Mouse (Mus musculus): ENCODE data around the gene Car11. TPM values are rescaled to one million over a fixed set of nuclear protein-coding genes. Genes with fewer than 3 reads are reported as not detected.

The Car11 gene
- polyA plus RNA-seq, 1 experiment, result 0.79 TPM

- no peak for TF ChIP-seq GATA1 (IDR thresholded peaks at IDR 0.05; ENCODE audit: low read length)
Observed at GRCm38 (mm10) chr7:45748110-45748509, 48.5 kb downstream of the Car11 start.

- no peak for TF ChIP-seq GATA1 (IDR thresholded peaks at IDR 0.05; ENCODE audit: low read length)
Observed at GRCm38 (mm10) chr7:45749401-45749800, 49.8 kb downstream of the Car11 start.

- no peak for TF ChIP-seq GATA1 (IDR thresholded peaks at IDR 0.05; ENCODE audit: low read length)
Observed at GRCm38 (mm10) chr7:45750162-45750561, 50.5 kb downstream of the Car11 start.

Other genes with a start within 250 kb of the Car11 start
- gene Ftl1, start 240.0 kb upstream of the Car11 start, polyA plus RNA-seq (2012), result 11,844 and 12,759 TPM in 2 replicates
- 407 and 498 TPM in 2 replicates for gene Bax, start 232.9 kb upstream of the Car11 start, polyA plus RNA-seq (2012)
- gene Tulp2, start 218.0 kb upstream of the Car11 start, polyA plus RNA-seq (2012), result 1.7 and 2.0 TPM in 2 replicates
- gene Gm45808, start 213.0 kb upstream of the Car11 start, polyA plus RNA-seq (2012), result not detected in 2 replicates
- 0.29 and 0.49 TPM in 2 replicates for gene Dhdh, start 211.0 kb upstream of the Car11 start, polyA plus RNA-seq (2012)
- gene Nucb1, start 189.4 kb upstream of the Car11 start, polyA plus RNA-seq (2012), result 1,038 and 1,233 TPM in 2 replicates
- gene Ppp1r15a, start 173.6 kb upstream of the Car11 start, polyA plus RNA-seq (2012), result 87.1 and 135 TPM in 2 replicates
- 1.2 and 1.8 TPM in 2 replicates for gene Plekha4, start 173.5 kb upstream of the Car11 start, polyA plus RNA-seq (2012)
- gene Hsd17b14, start 144.9 kb upstream of the Car11 start, polyA plus RNA-seq (2012), result 10.6 and 11.5 TPM in 2 replicates
- gene Bcat2, start 129.7 kb upstream of the Car11 start, polyA plus RNA-seq (2012), result 83.5 and 192 TPM in 2 replicates
- not detected in 2 replicates for gene Fgf21, start 84.4 kb upstream of the Car11 start, polyA plus RNA-seq (2012)
- not detected in 2 replicates for gene Fut1, start 82.6 kb upstream of the Car11 start, polyA plus RNA-seq (2012)
- gene Izumo1, start 78.0 kb upstream of the Car11 start, polyA plus RNA-seq (2012), result 0.11 and 0.14 TPM in 2 replicates
- 1.2 and 1.6 TPM in 2 replicates for gene Rasip1, start 72.4 kb upstream of the Car11 start, polyA plus RNA-seq (2012)
- gene Mamstr, start 59.9 kb upstream of the Car11 start, polyA plus RNA-seq (2012), result not detected in 2 replicates
- gene Fut2, start 33.4 kb upstream of the Car11 start, polyA plus RNA-seq (2012), result not detected in 2 replicates
- 0.11 TPM in 1 of 2 replicates, not detected in the other for gene Ntn5, start 15.8 kb upstream of the Car11 start, polyA plus RNA-seq (2012)
- gene Sec1, start 5.4 kb upstream of the Car11 start, polyA plus RNA-seq (2012), result not detected in 2 replicates
- gene Dbp, start 5.2 kb downstream of the Car11 start, polyA plus RNA-seq (2012), result 22.4 and 28.4 TPM in 2 replicates
- gene Rpl18, start 15.6 kb downstream of the Car11 start, polyA plus RNA-seq (2012), result 18,264 and 20,873 TPM in 2 replicates
- 172 and 187 TPM in 2 replicates for gene Sphk2, start 18.2 kb downstream of the Car11 start, polyA plus RNA-seq (2012)
- gene Fam83e, start 21.4 kb downstream of the Car11 start, polyA plus RNA-seq (2012), result 1.2 TPM in 2 replicates
- not detected in 2 replicates for gene Spaca4, start 26.0 kb downstream of the Car11 start, polyA plus RNA-seq (2012)
- gene Lmtk3, start 83.9 kb downstream of the Car11 start, polyA plus RNA-seq (2012), result 0.03 and 0.04 TPM in 2 replicates
- not detected in 2 replicates for gene Sult2b1, start 84.8 kb downstream of the Car11 start, polyA plus RNA-seq (2012)
- 117 and 133 TPM in 2 replicates for gene Cyth2, start 114.7 kb downstream of the Car11 start, polyA plus RNA-seq (2012)
- gene Kcnj14, start 124.9 kb downstream of the Car11 start, polyA plus RNA-seq (2012), result 1.1 and 1.3 TPM in 2 replicates
- 126 and 128 TPM in 2 replicates for gene Grwd1, start 131.1 kb downstream of the Car11 start, polyA plus RNA-seq (2012)
- gene Kdelr1, start 172.9 kb downstream of the Car11 start, polyA plus RNA-seq (2012), result 249 and 281 TPM in 2 replicates
- gene Grin2d, start 178.5 kb downstream of the Car11 start, polyA plus RNA-seq (2012), result 0.02 TPM in 2 replicates
- gene Syngr4, start 196.9 kb downstream of the Car11 start, polyA plus RNA-seq (2012), result 80.3 and 80.6 TPM in 2 replicates
- gene Tmem143, start 197.1 kb downstream of the Car11 start, polyA plus RNA-seq (2012), result 44.3 and 60.2 TPM in 2 replicates
- 1.4 and 2.5 TPM in 2 replicates for gene Emp3, start 221.6 kb downstream of the Car11 start, polyA plus RNA-seq (2012)
- not detected in 2 replicates for gene Ccdc114, start 224.2 kb downstream of the Car11 start, polyA plus RNA-seq (2012)

Data from G1E-ER4 (cell line).